Mouse (Mus musculus): ENCODE data around the gene Snrnp70.

Gene Snrnp70

DNA sequence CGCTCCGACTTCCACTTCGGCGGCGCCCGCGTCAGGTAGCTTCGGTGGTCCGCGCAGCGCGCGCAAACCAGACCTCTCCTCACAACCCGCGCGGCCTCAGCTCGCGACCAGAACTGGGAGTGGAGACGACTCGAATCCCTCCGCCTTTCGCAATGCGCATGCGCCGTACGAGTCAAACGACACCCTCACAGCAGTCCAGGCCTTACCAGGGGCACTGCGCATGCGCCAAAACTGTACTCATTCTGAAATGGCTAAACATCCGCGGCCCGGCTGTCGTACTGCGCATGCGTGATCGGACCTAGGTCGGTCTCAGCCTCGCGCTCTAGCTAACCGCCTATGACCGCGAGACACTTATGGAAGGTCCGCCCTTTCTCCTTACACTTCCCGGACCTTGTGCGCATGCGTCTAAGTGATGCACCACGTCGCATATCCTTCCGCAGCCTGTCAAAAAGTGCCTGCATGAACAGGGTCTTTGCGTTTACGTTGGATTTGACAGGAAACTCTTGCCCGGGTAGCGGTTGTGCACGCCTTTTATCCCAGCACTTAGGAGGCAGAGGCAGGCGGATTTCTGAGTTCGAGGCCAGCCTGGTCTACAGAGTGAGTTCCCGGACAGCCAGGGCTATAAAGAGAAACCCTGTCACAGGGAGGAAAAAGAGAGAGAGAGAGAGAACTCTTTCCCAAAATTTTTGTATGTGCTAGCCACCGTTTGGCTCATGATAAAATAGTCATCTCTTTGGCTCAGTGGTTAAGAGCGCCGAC, at the start of gene Snrnp70:
Gene Snrnp70, minus strand, starts transcription at position 165 of the 759 bp plus-strand sequence.
- DNase-seq, result peak; percentile 100

DNA sequence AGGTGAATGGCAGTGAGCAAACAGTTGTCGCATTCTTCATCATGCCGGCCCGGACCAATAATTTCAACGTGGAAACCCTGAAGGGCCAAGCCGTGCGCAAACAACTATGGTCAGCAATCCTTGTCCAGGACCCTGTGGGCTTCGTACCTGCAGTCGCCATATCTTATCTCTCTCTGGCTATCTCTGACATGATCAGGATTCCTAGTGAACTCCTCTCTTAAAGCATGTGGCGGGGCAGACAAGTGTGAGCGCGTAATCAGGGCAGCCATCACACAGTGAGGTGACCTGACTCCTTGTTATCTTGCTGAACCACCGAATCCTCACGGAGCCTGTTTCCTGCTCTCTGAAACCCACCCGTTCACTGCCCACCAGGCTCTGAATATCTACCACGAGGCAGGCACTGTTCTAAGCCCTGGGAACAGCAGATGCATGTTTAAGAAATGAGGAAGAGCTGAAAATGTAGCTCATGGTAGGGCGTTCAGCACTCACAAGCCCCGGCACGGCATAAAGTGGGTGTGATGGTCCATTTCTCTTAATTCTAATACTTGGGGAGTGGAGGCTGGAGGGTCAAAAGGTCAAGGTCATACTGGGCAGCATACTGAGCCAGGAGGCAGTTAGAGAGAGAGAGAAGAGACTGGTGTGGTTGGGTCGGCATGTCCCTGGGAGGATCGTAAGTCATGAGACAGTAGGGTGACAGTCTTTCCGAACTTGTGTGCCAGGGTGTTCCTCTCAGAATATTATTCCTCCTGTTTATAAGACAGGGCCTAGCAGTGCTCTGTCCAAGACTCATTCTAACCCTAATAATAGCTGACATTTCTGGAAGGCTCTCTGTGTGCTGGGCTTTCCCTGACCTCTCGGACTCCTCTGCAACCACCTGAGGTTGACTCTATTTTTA, 48.2 kb upstream of the Snrnp70 start:
- DNase-seq, result no peak

DNA sequence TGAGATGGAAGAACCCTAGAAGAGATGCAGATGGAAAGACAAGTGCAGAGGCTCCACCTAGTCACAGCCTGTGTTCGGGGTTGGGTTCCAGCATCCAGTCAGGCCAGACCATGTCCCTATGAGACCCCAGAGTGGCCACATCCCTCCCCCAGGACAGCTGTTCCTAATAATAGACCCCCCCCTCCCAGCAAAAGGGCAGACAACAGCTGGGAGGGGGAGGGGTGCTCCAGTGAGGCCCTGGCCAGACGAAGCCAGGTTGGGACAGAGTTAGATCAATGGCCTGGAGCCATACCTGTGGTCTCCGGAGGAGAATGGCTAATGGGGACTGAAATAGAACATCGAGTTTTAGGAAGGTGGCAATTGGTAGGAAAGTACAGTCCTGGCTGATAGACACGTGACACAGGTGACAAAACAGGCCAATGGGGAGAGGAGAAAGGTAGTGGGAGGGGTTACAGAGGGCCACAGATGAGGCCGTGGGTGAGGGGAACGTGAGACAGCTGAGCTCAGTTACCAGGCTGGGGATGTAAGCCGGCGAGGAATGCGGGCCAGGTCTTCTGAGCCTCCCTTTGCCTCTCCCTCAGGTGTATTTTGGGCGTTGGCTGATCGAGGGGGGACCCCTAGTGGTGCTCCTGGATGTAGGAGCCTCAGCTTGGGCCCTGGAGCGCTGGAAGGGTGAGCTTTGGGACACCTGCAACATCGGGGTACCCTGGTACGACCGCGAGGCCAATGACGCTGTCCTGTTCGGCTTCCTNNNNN, 42.2 kb upstream of the Snrnp70 start, which contains the start of gene Ruvbl2:
Gene Ruvbl2, minus strand, starts transcription at position 576 of the 756 bp plus-strand sequence.
- no peak for DNase-seq

DNA sequence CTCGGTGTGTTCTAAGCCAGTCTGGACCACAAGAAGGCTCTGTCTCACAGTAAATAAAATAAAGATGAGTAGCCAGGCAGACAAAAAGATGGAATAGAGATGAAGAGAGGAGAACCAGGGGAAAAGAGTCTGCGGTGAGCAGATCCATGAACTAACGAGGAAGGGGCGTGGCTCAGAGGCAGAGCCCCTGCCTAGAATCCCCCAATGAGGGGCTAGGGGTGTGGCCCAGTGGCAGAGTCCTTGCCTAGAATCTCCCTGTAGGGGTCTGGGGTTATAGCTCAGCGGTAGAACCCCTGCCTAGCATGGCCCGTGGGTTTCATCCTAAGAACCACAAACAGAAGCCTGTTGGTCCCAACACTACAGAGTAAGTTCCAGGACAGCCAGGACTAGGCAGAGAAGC, 41.5 kb upstream of the Snrnp70 start:
- DNase-seq, result no peak

DNA sequence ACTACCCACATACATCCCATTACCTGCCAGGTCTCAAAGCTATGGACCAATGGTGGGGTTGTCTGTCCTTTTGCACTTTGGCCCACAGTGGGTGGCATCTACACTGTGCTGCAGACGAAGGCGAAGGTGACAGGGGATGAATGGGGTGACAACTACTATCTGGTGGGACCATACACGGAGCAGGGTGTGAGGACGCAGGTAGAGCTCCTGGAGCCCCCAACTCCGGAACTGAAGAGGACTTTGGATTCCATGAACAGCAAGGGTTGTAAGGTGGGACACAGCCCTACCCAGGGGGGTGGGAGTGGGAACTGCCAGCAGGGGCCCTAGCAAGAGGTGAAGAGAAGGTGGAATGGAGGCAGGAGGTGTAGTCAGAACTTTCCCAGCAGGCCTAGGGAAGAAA, 40.9 kb upstream of the Snrnp70 start:
- DNase-seq, result no peak

DNA sequence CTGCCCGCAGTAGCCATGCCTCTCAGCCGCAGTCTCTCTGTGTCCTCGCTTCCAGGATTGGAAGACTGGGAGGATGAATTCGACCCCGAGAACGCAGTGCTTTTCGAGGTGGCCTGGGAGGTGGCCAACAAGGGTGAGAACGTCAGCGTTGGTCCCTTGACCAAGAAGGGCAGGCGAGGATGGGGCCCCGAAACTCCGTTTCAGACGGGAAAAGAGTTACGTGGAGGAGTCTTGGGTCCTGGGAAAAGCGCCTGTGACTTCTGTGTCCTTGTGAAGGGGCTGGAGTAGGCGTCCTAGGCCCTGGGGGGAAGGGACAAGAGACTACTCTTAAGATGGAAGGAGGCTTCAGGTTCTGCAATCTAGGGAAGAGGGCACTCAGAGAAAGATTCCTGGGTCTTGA, 39.5 kb upstream of the Snrnp70 start:
- DNase-seq, result no peak

DNA sequence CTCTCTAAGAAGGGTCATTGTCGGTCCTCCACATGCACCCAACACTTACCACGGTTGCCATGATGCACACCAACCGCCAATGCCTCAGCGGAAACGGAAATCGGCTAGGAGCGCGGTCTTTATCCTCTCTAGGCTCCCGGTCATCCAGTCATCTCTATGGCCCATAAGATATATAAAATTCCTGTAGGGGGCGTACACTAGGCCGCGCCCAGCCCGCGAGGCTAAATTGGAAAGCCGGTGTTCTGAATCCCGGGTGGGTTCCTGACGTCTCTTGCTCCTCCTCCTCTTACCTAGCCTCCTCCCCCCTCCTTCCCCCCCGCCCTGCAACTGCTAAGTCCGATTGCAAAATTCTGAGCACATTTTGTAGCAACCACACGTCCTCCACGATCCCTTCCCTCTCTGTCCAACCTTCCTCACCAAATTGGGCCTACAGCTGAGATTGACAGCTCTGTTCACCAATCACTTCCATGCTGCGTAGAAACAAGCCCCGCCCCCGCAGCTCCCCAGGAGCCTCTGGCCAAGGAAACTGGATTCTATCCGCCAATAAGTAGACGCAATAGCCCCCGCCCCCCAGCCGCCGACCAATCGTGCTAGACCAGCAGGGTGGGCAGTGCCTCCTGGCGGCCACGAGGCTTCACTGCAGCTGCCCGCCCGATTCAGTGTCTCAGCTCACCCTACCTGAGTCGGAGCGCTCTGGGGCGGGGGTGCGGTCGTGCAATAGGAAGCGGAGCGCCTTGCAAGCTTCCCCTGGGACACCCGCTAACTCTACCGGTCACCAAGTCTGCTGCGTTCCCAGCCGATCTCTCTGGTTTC, 38.9 kb upstream of the Snrnp70 start, which contains the start of gene Gys1:
Gene Gys1, plus strand, starts transcription at position 642 of the 813 bp plus-strand sequence.
- peak; percentile 100 for DNase-seq

DNA sequence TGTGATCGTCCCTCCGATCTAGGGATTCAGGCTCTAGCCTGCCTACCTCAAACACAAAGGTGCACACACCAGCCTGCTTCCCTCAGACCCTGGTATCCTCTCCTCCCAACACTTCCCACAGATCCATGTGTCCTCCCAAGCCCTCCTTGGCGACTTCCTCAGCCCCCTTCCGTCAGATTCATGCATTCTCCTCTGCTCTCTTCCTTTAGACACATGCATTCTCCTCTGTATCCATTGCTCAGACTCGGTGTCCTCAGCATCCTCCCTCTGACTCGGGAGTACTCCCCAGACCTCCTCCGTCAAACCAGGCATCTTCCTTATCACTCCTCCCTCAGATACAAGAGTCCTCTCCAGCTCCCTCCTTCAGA, 38.3 kb upstream of the Snrnp70 start:
- DNase-seq, result no peak

DNA sequence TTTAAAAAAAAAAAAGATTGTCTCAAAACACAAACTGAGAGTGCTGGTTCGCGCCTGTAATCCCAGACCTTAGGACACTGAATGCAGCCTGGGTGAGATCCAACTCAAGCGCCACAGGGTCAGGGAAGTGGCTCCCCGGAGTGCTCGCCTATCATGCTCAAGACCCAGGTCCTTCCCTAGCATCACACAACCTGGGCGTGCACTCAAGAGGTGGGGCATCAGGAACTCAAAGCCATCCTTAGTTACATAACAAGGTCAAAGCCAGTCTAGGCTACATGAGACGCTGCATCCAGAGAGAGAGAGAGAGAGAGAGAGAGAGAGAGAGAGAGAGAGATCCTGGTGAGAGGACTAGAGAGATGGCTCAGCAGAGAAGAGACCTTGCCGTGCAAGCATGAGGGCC, 31.0 kb upstream of the Snrnp70 start:
- DNase-seq, result no peak

DNA sequence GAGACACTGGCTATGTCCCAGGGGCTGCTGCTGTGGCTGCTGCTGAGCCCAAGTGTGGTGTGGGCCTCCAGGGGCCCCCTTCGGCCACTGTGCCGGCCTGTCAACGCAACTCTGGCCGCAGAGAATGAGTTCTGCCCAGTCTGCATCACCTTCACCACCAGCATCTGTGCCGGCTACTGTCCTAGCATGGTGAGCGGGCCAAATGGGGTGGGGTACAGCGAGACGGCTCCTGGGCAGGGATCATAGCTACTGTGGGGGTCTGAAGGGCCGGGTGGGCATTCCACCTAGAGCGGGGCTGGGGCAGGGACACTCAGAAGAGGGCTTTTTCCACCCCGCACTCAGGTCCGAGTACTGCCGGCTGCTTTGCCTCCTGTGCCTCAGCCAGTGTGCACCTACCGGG, 25.7 kb upstream of the Snrnp70 start:
- DNase-seq, result no peak

DNA sequence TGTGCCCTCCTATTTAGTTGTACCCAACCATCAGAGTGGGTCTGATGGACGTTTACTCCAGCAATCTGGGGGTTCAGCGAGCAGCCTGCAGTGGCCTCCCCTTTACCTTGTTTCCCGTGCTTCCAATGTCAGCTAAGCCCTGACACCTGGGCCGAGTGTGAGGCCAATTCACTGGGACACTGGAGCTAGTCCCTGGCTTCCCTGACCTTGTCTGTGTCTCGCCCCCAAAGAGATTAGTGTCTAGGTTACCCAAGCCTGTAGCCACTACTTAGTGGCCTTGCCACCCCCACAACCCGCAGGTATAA, 25.0 kb upstream of the Snrnp70 start, which contains the start of gene Lhb:
Gene Lhb, plus strand, starts transcription at position 206 of the 305 bp plus-strand sequence.
- no peak for DNase-seq

DNA sequence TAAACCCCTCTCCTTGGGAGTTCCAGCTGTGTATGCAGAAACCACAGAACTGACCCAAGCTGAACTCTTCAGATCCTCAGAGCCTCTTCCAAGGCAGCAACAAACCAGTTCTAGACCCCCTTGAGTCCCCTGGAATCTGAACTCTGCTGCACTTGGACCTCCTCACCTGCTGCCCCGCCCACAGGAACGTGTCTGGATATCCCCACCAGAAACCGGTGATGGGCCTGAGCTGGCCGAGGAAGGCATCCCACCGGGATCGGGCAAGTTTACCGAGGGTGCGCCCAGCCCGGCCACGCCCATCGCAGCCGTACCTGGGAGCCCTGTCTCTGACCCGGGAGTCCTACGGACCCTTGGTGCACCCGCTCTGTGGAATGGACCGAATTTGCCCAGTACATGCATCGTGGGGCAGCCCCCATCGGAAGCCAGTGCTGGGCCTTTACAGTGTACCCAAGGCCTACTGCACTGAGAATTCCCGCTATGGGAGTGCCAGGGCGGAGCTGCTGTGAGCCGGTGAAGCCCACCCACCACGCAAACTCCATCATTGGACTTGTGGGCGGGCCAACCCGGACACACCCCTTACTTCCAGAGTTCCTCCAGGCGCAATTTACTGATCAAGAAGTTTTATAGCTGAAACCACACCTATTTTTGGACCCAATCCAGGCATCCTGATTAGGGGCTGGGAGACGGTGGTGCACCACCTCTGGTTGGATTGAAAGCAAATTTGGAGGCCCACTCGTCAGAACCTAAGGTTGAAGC, 24.5 kb upstream of the Snrnp70 start:
- no peak for DNase-seq

DNA sequence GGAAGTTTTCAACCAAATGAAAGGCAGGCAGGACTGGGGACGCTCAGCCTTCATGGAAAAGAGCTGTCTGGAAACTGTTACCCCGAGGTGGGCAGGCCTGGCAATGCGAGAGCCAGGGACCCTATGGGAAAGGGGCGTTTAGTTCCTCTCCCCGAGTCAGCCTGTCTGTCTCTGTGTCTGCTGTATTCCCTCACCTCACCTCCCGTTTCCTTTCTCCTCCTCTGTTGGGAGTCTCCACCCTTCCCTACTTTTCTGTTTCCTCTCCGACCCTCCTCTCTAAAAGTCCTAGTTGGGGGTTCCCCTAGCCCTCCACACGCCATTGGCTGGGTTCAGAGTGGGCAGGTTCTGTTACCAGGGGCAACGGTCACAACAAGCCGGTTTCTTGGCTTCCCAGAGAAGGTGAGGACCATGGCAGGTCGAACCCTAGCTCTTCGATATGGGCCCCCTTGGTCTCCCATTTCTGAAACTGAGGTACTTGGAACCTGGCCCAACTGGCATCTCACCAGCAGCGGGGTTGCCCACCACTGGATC, 22.5 kb upstream of the Snrnp70 start:
- no peak for DNase-seq

DNA sequence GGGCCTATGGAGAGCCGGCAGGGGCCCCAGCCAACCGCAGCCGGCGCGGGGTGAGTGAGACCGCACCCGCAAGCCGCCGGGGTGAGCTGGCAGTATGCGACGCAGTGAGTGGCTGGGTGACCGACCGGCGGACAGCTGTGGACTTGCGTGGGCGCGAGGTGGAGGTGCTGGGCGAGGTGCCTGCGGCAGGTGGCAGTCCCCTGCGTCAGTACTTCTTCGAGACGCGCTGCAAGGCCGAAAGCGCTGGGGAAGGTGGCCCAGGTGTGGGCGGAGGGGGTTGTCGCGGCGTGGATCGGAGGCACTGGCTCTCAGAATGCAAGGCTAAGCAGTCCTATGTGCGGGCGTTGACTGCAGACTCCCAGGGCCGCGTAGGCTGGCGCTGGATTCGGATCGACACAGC, 20.1 kb upstream of the Snrnp70 start:
- no peak for DNase-seq

DNA sequence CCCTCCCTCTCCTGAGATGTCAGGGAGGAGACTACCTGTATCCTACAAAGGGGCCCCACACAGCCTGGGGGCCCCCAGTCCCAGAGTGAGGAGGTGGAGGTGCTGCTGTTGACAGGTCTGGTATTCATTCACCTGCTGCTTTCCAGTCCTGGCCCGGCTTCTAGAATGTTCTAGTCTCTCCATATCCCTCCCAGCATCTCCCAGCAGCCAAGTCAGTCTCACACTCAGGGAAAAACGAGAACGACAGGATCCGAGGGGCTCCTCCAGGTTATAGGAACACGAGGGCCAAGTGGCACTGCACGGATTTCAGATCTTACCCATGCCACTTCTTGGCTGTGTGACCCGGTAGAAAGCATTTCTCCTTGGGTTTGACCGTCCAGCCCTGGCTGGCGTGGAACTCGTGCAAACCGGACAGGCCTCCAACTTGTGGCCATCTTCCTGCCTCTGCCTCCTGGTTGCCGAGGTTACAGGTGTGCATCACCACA, 19.2 kb upstream of the Snrnp70 start:
- DNase-seq, result no peak

DNA sequence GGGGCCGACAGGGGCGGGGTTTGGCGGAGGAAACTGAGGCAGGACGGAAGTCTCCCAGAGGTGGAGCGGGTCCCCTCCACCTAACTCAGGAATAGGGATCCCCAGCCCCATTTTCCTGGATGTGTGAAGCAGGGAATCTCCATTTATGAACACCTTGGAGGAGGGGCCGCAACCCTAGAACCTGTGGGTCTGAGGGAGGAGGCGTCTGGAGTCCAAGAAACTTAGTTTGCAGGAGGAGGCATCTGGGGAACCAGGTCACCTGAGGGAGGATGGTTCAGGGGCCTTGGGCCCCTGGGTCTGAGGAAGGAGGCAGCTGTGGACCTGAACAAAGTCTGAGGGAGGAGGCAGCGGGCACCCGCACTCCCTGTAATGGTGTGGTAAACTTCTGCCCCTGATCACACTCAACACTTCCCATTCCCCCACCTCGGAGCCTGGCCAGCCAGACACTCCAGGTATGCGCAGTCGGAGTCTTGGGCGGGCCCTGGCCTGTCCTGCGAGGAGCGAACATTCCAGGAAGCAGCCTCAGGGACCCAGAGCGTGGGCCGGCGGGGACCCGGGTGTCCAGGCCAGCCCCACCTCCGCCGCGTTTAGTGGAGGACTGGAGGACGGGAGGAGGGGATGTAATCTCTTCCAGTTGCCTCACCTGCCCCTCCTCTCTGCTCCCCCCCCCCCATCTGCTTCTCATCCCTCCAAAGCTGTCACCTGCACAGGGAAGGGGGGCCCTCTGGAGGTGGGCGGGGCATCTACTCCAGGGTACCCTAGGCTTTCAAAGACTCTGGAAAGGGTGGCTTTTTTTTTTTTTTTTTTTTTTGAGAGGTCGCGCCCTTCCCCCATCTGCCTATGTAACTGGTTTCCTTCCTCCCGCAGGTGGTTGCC, 18.6 kb upstream of the Snrnp70 start:
- DNase-seq, result no peak

DNA sequence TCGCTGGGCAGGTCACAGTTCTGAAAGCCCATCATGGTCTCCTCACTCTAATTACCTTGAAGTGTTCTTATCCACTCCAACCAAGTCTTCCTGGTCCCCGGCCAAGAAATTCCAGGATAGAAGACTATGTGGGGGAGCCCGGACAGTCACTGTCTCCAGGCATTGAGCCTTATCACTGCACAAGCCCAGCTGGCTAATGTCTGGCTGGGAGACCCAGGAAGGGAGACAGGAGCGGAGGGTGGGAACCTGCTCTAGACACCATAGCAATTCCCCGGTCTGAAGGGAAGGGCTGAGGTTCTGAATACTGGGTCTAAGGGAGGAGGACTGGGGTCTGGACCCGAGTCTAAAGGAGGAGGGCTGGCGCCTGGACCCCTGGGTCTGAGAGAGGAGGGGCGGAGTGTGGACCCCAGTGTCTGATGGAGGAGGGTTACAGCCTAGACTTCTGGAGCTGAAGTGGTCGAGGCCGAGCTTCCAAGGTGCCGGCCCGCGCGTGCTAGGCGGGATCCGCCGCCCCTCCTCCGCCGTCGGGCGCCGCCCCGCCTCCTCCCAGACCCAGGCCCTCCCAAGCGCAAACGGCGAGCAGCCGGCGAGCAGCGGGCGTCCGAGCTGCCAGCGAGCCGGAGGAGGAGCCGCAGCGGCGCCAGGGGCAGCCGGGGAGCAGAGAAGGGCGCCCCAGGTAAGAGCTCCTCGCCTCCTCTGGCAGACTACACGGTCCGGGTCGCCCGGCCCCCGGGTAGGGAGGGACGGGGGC, 17.7 kb upstream of the Snrnp70 start, which contains the start of gene Ntf5:
Gene Ntf5, plus strand, starts transcription at position 583 of the 751 bp plus-strand sequence.
- DNase-seq, result no peak

DNA sequence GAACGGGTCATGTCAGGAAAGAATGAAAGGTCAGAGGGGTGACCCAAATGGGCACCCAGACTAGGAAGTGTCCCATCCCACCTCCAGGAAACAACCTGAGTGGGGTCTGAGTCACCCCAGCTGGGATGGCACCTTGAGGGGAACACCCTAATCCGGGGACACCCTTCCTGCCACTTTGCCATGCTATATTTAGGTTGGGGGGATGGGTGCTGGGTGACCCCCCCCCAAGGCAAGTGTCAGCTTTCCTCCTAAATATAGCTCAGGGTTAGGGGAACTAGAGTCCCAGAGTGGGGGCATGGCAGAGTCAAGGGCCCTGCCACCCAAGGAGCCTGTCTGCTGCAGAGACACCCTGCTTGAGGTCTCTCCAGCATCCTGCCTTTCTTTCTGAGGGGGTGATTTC, 16.9 kb upstream of the Snrnp70 start:
- no peak for DNase-seq

DNA sequence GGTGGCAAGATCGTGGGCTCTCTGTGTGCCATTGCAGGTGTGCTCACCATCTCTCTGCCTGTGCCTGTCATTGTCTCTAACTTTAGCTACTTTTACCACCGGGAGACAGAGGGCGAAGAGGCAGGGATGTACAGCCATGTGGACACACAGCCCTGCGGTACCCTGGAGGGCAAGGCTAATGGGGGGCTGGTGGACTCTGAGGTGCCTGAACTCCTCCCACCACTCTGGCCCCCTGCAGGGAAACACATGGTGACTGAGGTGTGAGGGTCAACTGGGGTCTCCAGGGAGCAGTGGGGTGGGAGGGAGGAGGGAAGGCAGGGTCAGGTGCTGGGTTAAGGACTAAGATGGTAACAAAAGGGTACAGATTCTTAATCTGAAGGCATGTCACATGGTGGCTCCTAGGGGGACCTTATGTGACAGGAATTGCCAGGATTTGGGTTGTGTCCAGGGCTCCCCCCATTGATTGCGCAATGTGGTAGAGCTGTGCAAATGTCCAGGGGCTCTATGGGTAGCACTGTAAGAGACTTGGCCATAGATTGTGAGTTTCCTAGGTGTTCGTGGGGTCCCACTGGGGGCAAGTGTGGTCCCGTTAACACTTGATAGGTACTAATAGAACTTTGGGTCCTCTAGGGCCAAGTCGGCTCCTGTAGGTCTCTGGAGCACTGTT, 14.1 kb upstream of the Snrnp70 start:
- no peak for DNase-seq

Data from layer of hippocampus, adult 9-11 months (tissue).